Mouse (Mus musculus): ENCODE results near the gene Mpi.

Mpi gene

GRCm38 (mm10) chr9:57552139-57552887, at the start of gene Mpi:
Gene Mpi, minus strand, starts transcription at chr9:57552763.
- peak; percentile 48 for DNase-seq (ENCODE audit: extremely low read depth, low read depth)

GRCm38 (mm10) chr9:57602098-57602497, 49.5 kb upstream of the Mpi start:
- DNase-seq (ENCODE audit: extremely low read depth, low read depth) = no peak

GRCm38 (mm10) chr9:57601353-57601706, 48.8 kb upstream of the Mpi start:
- no peak for DNase-seq (ENCODE audit: extremely low read depth, low read depth)

GRCm38 (mm10) chr9:57600620-57601352, 48.2 kb upstream of the Mpi start:
- peak; percentile 26 for DNase-seq (ENCODE audit: extremely low read depth, low read depth)

- no peak for DNase-seq (ENCODE audit: extremely low read depth, low read depth)
Measured at GRCm38 (mm10) chr9:57598851-57599563, 46.4 kb upstream of the Mpi start.

- no peak for DNase-seq (ENCODE audit: extremely low read depth, low read depth)
Measured at GRCm38 (mm10) chr9:57597929-57598382, 45.4 kb upstream of the Mpi start.

GRCm38 (mm10) chr9:57597265-57597664, 44.7 kb upstream of the Mpi start:
- DNase-seq (ENCODE audit: extremely low read depth, low read depth) = no peak

GRCm38 (mm10) chr9:57594174-57594509, 41.6 kb upstream of the Mpi start:
- DNase-seq (ENCODE audit: extremely low read depth, low read depth) = no peak

GRCm38 (mm10) chr9:57593454-57594173, 41.1 kb upstream of the Mpi start:
- no peak for DNase-seq (ENCODE audit: extremely low read depth, low read depth)

- no peak for DNase-seq (ENCODE audit: extremely low read depth, low read depth)
Measured at GRCm38 (mm10) chr9:57590726-57591125, 38.2 kb upstream of the Mpi start.

GRCm38 (mm10) chr9:57589224-57590126, 36.9 kb upstream of the Mpi start, which contains the start of gene Ulk3:
Gene Ulk3, plus strand, starts transcription at chr9:57589452.
- DNase-seq (ENCODE audit: extremely low read depth, low read depth) = peak; percentile 43

- no peak for DNase-seq (ENCODE audit: extremely low read depth, low read depth)
Measured at GRCm38 (mm10) chr9:57584991-57585390, 32.4 kb upstream of the Mpi start.

- DNase-seq (ENCODE audit: extremely low read depth, low read depth) = no peak
Measured at GRCm38 (mm10) chr9:57577144-57577849, 24.7 kb upstream of the Mpi start.

- DNase-seq (ENCODE audit: extremely low read depth, low read depth) = no peak
Measured at GRCm38 (mm10) chr9:57575577-57575976, 23.0 kb upstream of the Mpi start.

- no peak for DNase-seq (ENCODE audit: extremely low read depth, low read depth)
Measured at GRCm38 (mm10) chr9:57574397-57574796, 21.8 kb upstream of the Mpi start.

GRCm38 (mm10) chr9:57568500-57568899, 15.9 kb upstream of the Mpi start:
- no peak for DNase-seq (ENCODE audit: extremely low read depth, low read depth)

- no peak for DNase-seq (ENCODE audit: extremely low read depth, low read depth)
Measured at GRCm38 (mm10) chr9:57566846-57567245, 14.3 kb upstream of the Mpi start.

- DNase-seq (ENCODE audit: extremely low read depth, low read depth) = no peak
Measured at GRCm38 (mm10) chr9:57565741-57566221, 13.2 kb upstream of the Mpi start.

- no peak for DNase-seq (ENCODE audit: extremely low read depth, low read depth)
Measured at GRCm38 (mm10) chr9:57564609-57565008, 12.0 kb upstream of the Mpi start.

Data from MEL-GATA-1-ER (cell line).